Mouse (Mus musculus): ENCODE data around the gene Tulp2.

DNA sequence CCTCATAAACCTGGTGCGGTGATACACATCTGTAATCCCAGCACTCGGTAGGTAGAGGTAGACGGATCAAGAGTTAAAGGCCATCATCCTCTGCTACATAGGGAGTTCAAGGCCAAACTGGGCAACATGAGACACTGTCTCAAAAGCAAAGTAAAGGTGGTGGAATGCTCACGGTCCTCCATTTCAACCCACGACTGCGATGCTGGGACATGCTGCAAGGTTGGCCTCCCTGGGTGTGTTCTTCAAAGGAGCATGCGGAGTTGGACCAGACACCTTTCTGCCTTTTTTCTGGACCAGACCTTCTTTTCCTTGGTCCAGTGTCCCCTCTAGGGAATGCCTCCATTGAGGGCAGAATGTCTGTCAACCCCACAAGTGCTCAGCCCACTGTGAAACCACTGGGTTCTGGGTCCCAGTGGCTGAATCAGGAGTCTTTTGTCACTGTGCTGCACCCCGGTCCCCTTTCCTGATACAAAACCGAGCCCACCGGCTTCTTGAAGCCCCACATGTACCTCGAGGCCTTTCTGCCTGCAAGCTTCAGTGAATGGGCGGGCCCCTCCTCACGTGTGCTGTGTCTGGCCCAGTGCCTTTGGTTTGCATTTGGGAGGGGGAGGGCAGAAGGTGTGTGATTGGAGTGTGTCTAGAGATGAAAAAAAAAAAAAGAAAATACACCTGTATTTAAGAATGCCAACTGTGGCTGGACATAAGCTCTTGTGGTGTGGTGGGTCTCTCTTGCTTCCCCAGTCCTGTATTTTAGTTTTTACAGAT, 25.6 kb upstream of the Tulp2 start:
- TF ChIP-seq POLR2A (IDR thresholded peaks at IDR 0.05; ENCODE audit: borderline replicate concordance, extremely low read depth, low read depth, low read length), result 0 out of 2 replicates have a peak, but pooled peaks have one; percentile 19
- TF ChIP-seq CTCF (IDR thresholded peaks at IDR 0.05; ENCODE audit: insufficient read depth, low read length), result no peak
